Mouse (Mus musculus): ENCODE measurements around the gene Rbm14. TPM values are rescaled to one million over a fixed set of nuclear protein-coding genes. Genes with fewer than 3 reads are reported as not detected.
"Not testable (repeated sequence)": the region's sequence is repeated elsewhere in the genome, so short reads cannot be mapped to it uniquely, and the experiment has no call there.

Gene Rbm14
- polyA plus RNA-seq, 1 experiment from 2014 or later = 64.8 TPM

DNA sequence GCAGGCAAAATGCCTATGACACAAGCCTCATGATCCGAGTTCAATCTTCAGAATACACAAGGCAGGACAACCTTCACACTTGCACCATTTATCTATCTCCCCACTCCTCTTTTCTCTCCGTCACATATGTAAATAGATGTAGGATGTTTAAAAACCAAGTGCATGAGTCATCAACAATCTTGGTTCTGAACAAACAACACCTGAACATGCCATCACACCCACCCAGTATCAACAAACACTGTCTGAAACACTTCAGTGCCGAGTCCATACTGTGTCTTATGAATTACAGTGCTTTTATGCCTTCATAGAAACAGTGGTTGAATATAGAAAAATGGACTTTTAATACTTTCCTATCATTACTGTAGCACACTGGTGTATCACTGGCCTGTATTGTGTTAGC lies 38.6 kb downstream of the Rbm14 start:
- Histone ChIP-seq H3K4me3 (no peak overlapping the region), H3K4me1 (replicated peaks) (no peaks in the 10 kb centered on the region), H3K4me2 (no peak overlapping the region), H3K36me3 (peaks cover 68% of the 10 kb centered on the region), H3K27ac (replicated peaks) (no peak overlapping the region), H3K9me3 (no peaks in the 10 kb centered on the region), H3K9ac (no peak overlapping the region), H3K27me3 (no peaks in the 10 kb centered on the region)
- WGBS = 89% methylated on average over 3 of the region's 3 CpGs
- no peak for ATAC-seq (ENCODE audit: low FRiP score, low read depth)

DNA sequence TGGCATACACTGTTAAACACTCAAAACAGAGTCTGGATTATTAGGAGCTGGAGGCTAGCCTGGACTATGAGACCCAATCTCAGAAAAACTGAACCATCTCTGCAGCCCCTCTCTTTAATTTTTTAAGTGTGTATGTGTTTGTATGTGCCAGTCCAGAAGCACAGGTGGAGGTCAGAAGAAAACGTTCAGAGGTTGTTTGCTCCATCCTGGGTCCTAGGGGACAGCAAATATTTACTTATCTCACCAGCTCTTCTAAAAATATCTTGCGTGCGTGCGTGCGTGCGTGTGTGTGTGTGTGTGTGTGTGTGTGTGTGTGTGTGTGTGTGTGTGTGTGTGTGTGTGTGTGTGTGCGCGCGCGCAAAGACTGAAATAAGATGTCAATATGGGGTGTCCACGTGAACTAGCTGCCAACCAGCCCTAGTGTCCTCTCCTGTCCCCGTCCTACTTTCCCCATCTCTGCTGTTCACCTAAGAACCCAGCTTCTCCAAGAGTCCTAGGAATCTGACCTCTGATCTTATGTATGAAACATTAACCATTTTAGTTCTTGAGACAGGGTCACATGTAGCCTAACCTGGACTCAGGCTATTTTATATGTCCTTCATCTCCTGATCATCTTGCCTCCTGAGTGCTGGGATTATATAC lies 43.8 kb downstream of the Rbm14 start:
- peaks cover 72% of the 10 kb centered on the region for H3K36me3 ChIP-seq
- no peak for ATAC-seq (ENCODE audit: low FRiP score, low read depth)
- WGBS = 92% methylated on average over 12 of the region's 12 CpGs

DNA sequence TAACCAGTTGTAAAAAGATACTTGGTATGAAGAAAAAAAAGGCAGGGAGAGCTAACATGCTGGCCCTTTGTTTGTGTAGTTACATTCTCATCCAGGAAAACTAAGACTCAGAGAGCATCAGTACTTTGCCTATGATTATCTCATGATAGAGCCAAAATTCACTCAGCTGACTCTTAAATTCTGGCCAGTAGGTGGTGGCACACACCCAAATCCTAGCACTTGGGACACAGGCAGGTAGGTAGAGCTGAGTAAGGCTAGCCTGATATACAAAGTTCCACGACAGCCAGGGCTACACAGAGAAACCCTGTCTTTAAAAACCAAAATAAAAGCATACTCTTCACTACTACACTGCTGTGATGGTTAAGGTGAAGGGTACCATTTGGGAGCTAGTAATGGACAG lies 48.6 kb downstream of the Rbm14 start:
- H3K4me3 ChIP-seq = no peak overlapping the region
- no peaks in the 10 kb centered on the region for H3K27me3 ChIP-seq
- no peak overlapping the region for H3K27ac ChIP-seq (replicated peaks)
- no peak overlapping the region for H3K9ac ChIP-seq
- no peak for ATAC-seq (ENCODE audit: low FRiP score, low read depth)
- peaks cover 54% of the 10 kb centered on the region for H3K36me3 ChIP-seq
- peaks cover 67% of the 10 kb centered on the region for H3K4me1 ChIP-seq (replicated peaks)
- H3K4me2 ChIP-seq = no peak overlapping the region
- 62% methylated on average over 1 of the region's 1 CpGs for WGBS
- no peaks in the 10 kb centered on the region for H3K9me3 ChIP-seq

More for the DNA sequence above, 43.8 kb downstream of the Rbm14 start:
- Histone ChIP-seq H3K4me1 (replicated peaks) (peaks cover 23% of the 10 kb centered on the region), H3K27ac (replicated peaks) (no peak overlapping the region), H3K4me2 (no peak overlapping the region), H3K27me3 (no peaks in the 10 kb centered on the region), H3K9ac (no peak overlapping the region), H3K4me3 (no peak overlapping the region), H3K9me3 (no peaks in the 10 kb centered on the region)

DNA sequence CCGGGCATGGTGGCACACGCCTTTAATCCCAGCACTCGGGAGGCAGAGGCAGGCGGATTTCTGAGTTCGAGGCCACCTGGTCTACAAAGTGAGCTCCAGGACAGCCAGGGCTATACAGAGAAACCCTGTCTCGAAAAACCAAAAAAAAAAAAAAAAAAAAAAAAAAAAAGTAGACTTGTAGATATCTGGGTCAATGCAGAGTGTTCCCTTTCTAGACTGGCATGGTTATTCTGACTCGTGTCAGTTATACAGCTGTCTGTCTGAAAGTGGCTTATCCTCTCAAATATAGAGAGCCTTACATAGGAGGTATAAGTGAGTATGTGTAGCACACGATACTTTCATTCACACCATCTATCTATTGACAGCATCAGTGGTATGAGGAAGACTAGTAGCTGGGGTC lies 50.9 kb downstream of the Rbm14 start:
- ATAC-seq (ENCODE audit: low FRiP score, low read depth); H3K9me3 ChIP-seq; H3K27ac ChIP-seq (replicated peaks); H3K9ac ChIP-seq; H3K4me3 ChIP-seq; H3K27me3 ChIP-seq: not testable (repeated sequence)
- Histone ChIP-seq H3K36me3 (peaks cover 39% of the 10 kb centered on the region), H3K4me1 (replicated peaks) (peaks cover 72% of the 10 kb centered on the region), H3K4me2 (0 out of 2 replicates have a peak overlapping the region, but pooled peaks have one; percentile 13)
- 88% methylated on average over 8 of the region's 8 CpGs for WGBS

DNA sequence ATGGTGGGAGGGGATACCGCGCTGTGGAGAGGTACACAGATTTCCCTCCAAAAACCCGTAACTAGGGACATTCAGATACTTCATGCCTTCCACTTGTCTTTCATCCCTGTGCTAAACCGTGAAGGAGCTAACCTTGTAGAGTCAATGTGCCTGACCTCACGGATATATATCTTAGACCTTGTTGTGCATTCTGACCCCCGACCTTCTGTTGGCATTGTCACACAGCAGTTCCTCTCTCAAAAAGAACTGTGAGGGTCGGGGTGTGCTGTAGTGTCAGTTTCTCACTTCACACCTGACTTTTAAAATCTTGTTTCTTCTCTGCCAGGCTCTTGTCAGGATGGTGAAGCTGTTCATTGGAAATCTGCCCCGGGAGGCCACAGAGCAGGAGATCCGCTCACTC lies 54.5 kb downstream of the Rbm14 start:
- no peak for ATAC-seq (ENCODE audit: low FRiP score, low read depth)
- WGBS = 2% methylated on average over 9 of the region's 9 CpGs
- Histone ChIP-seq H3K4me3 (peak overlapping the region; percentile 81), H3K36me3 (peaks cover 19% of the 10 kb centered on the region), H3K4me1 (replicated peaks) (peaks cover 48% of the 10 kb centered on the region), H3K27me3 (no peaks in the 10 kb centered on the region), H3K9ac (peak overlapping the region; percentile 92), H3K4me2 (peak overlapping the region; percentile 74), H3K9me3 (no peaks in the 10 kb centered on the region), H3K27ac (replicated peaks) (peak overlapping the region; percentile 99)

DNA sequence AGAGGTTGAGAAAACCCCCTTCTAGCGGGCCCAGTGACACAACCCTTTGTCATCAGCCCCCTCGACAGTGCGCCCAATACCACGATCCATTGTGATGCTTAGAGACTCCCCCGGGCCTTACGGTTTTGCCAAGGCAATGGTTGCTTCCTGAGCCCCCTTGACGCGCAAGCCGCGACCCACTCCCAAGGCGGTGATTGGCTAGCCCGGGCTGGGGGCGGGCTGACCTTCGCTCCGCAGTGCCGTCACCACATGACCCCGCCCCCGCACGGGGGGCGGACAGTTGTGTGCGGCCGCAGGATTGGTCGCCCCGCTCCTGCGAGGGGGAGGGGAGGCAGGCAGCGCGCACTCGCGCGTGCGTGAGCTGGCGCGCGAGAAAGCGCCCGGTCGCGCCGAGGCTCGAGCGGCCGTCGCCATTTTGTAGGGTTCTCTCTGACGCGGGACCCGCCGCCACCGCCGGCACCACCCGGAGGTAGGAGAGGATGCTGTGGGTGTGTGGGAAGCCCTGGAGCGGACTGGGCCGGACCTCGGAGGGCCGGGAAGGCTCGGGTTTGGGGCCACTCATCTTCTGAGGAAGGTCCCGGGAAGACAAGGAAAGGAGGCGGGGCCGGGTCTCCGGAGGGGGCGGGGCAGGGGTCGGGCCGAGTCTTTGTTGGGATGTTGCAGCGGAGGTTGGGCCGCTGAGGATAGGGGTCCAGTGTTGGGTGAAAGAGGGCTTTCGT lies 55.1 kb downstream of the Rbm14 start, which contains the start of gene Rbm4b:
Rbm4b (plus strand) TSS at position 305 of the 719 bp plus-strand sequence.
- H3K4me1 ChIP-seq (replicated peaks) = peaks cover 43% of the 10 kb centered on the region
- H3K9me3 ChIP-seq = no peaks in the 10 kb centered on the region
- H3K4me2 ChIP-seq = peak within 1 kb of the TSS; percentile 74
- ATAC-seq (ENCODE audit: low FRiP score, low read depth) = peak; percentile 97
- under 1% methylated on average over 63 of the region's 65 CpGs for WGBS
- peak within 1 kb of the TSS; percentile 99 for H3K27ac ChIP-seq (replicated peaks)
- peak within 1 kb of the TSS; percentile 81 for H3K4me3 ChIP-seq
- H3K27me3 ChIP-seq = no peaks in the 10 kb centered on the region
- H3K9ac ChIP-seq = peak within 1 kb of the TSS; percentile 92
- peaks cover 20% of the 10 kb centered on the region for H3K36me3 ChIP-seq

DNA sequence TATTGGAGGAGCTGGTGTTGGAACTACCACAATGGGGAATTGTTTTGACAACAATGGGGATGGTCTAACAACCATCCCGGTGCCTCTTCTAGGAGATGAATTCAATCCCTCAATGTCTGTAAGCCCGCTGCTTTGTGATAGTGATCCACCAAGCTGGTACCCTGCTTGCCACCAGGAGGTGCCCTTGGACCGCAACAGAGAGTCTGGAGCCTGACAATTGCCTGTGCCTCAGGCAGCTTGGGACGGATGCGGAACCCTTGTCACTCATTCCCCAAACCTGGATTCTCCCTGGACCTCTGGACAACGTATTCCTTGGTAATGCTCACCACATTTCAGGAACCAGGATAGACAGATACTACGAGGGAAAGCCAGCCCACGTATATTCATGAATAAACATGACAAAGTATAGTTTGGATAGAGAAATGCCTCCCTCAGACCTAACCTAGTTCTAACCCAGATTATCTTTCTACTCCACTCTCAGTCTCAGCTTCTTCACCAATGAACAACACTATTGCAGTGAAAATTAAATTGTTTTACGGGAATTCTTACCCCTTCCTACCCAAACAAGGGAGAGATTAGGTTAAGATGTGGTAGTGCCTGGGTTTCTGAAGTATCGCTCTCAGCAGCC lies 55.8 kb downstream of the Rbm14 start:
- Histone ChIP-seq H3K27me3 (no peaks in the 10 kb centered on the region), H3K9ac (peak overlapping the region; percentile 46), H3K9me3 (no peaks in the 10 kb centered on the region), H3K4me2 (peak overlapping the region; percentile 74), H3K36me3 (peaks cover 19% of the 10 kb centered on the region), H3K4me1 (replicated peaks) (peaks cover 36% of the 10 kb centered on the region), H3K27ac (replicated peaks) (peak overlapping the region; percentile 99), H3K4me3 (peak overlapping the region; percentile 81)
- under 1% methylated on average over 10 of the region's 10 CpGs for WGBS
- peak; percentile 63 for ATAC-seq (ENCODE audit: low FRiP score, low read depth)

Other genes with a start within 250 kb of the Rbm14 start
- gene Lrfn4, start 196.0 kb downstream of the Rbm14 start, polyA plus RNA-seq (2015; fragmentation: Nextera tagmentation; extraction: Ambion mirVana) = 13.2 and 14.7 TPM in 2 replicates
- 50.6 and 54.2 TPM in 2 replicates for gene Rce1, start 186.0 kb downstream of the Rbm14 start, polyA plus RNA-seq (2015; fragmentation: Nextera tagmentation; extraction: Ambion mirVana)
- gene Gm960, start 113.0 kb downstream of the Rbm14 start, polyA plus RNA-seq (2015; fragmentation: Nextera tagmentation; extraction: Ambion mirVana) = 6.6 and 7.0 TPM in 2 replicates
- 29.2 and 33.5 TPM in 2 replicates for gene Sptbn2, start 100.5 kb downstream of the Rbm14 start, polyA plus RNA-seq (2015; fragmentation: Nextera tagmentation; extraction: Ambion mirVana)
- 134 and 139 TPM in 2 replicates for gene Rbm4b, start 55.1 kb downstream of the Rbm14 start, polyA plus RNA-seq (2015; fragmentation: Nextera tagmentation; extraction: Ambion mirVana)
- 72.3 and 87.5 TPM in 2 replicates for gene Rbm4, start 17.7 kb downstream of the Rbm14 start, polyA plus RNA-seq (2015; fragmentation: Nextera tagmentation; extraction: Ambion mirVana)
- 22.9 and 23.9 TPM in 2 replicates for gene Gm21992, start within 50 bp of the Rbm14 start, polyA plus RNA-seq (2015; fragmentation: Nextera tagmentation; extraction: Ambion mirVana)
- 40.8 and 41.4 TPM in 2 replicates for gene Ccs, start 27.7 kb upstream of the Rbm14 start, polyA plus RNA-seq (2015; fragmentation: Nextera tagmentation; extraction: Ambion mirVana)
- 0.55 and 0.73 TPM in 2 replicates for gene Ccdc87, start 27.7 kb upstream of the Rbm14 start, polyA plus RNA-seq (2015; fragmentation: Nextera tagmentation; extraction: Ambion mirVana)
- 76.5 and 78.7 TPM in 2 replicates for gene Ctsf, start 43.5 kb upstream of the Rbm14 start, polyA plus RNA-seq (2015; fragmentation: Nextera tagmentation; extraction: Ambion mirVana)
- 1.6 and 2.3 TPM in 2 replicates for gene Actn3, start 66.3 kb upstream of the Rbm14 start, polyA plus RNA-seq (2015; fragmentation: Nextera tagmentation; extraction: Ambion mirVana)
- gene Zdhhc24, start 67.0 kb upstream of the Rbm14 start, polyA plus RNA-seq (2015; fragmentation: Nextera tagmentation; extraction: Ambion mirVana) = 23.3 and 24.1 TPM in 2 replicates
- 8.5 and 10.3 TPM in 2 replicates for gene Bbs1, start 95.0 kb upstream of the Rbm14 start, polyA plus RNA-seq (2015; fragmentation: Nextera tagmentation; extraction: Ambion mirVana)
- 106 and 108 TPM in 2 replicates for gene Dpp3, start 116.7 kb upstream of the Rbm14 start, polyA plus RNA-seq (2015; fragmentation: Nextera tagmentation; extraction: Ambion mirVana)
- gene Peli3, start 131.5 kb upstream of the Rbm14 start, polyA plus RNA-seq (2015; fragmentation: Nextera tagmentation; extraction: Ambion mirVana) = 13.3 and 13.7 TPM in 2 replicates
- 95.7 and 101 TPM in 2 replicates for gene Mrpl11, start 150.5 kb upstream of the Rbm14 start, polyA plus RNA-seq (2015; fragmentation: Nextera tagmentation; extraction: Ambion mirVana)
- gene Npas4, start 178.7 kb upstream of the Rbm14 start, polyA plus RNA-seq (2015; fragmentation: Nextera tagmentation; extraction: Ambion mirVana) = 0.31 and 0.51 TPM in 2 replicates
- 12.2 and 15.4 TPM in 2 replicates for gene Slc29a2, start 212.2 kb upstream of the Rbm14 start, polyA plus RNA-seq (2015; fragmentation: Nextera tagmentation; extraction: Ambion mirVana)
- gene B4gat1, start 227.2 kb upstream of the Rbm14 start, polyA plus RNA-seq (2015; fragmentation: Nextera tagmentation; extraction: Ambion mirVana) = 93.1 and 97.9 TPM in 2 replicates
- gene AC124502.3, start 227.3 kb upstream of the Rbm14 start, polyA plus RNA-seq (2015; fragmentation: Nextera tagmentation; extraction: Ambion mirVana) = 2.7 and 5.1 TPM in 2 replicates
- 30.7 and 31.7 TPM in 2 replicates for gene Brms1, start 229.7 kb upstream of the Rbm14 start, polyA plus RNA-seq (2015; fragmentation: Nextera tagmentation; extraction: Ambion mirVana)
- 0.79 and 1.1 TPM in 2 replicates for gene Rin1, start 238.8 kb upstream of the Rbm14 start, polyA plus RNA-seq (2015; fragmentation: Nextera tagmentation; extraction: Ambion mirVana)